Mouse (Mus musculus) heart, postnatal 25 days (tissue): ENCODE results near the gene Olfr943. TPM values are rescaled to one million over a fixed set of nuclear protein-coding genes. Genes with fewer than 3 reads are reported as not detected.

Experiments
- DNase-seq: peaks from one replicate; pipeline ENCODE4 v3.0.0; 2022; ENCODE audit warnings: low spot score
- intact Hi-C: fragments of 180-260 bp; cut with DNase I; formaldehyde crosslinking; loops from one replicate; pipeline ENCODE4 v1.15.1; 2025
- total RNA-seq, 2 experiments: library from RNA; stranded (reverse); gene quantifications; 2 replicates each; pipeline ENCODE4 v1.2.3; 2021

Olfr943 gene
- not detected for total RNA-seq

DNA sequence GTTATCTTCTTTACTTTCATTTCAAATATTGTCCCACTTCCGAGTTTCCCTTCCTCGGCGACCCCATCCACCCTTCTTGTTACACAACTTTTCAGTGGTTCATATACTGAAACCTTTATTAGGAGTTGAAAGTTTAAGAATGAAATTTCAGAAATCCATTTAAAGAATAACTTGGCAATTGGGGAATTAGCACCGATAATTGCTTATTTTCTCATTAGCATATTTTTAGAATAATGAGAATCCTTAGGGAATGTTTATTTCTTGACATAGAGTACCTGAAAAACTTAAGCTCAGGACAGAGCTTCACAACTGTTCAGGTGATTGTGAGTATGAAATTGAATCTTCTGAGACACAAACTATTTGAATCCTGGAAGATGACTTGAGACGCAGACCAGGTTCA lies at the start of gene Olfr943:
TSS of gene Olfr943 (plus strand) at position 301 of the 400 bp plus-strand sequence.
- intact Hi-C loops, result no loop called here
- no peak for DNase-seq

DNA sequence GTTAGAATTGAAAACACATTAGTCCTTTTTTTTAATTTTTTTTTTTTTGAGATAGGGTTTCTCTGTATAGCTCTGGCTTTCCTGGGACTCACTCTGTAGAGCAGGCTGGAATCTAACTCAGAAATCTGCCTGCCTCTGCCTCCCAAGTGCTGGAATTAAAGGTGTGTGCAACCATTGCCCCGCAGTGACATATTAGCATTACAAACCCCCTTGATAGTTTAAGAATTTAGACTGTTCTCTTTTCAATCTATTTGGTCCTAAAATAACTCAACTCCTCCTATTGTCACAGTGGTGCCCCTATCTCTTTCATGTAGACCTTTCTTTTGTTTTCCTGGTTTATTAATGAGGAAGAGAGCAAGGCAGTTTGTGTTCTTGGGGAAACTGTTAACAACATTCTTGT lies 38.8 kb upstream of the Olfr943 start:
- DNase-seq, result no peak
- intact Hi-C loops, result loop anchor here (5.0 kb wide), 1 partner anchor 75 kb away; the partner anchor contains the start of gene Olfr944

DNA sequence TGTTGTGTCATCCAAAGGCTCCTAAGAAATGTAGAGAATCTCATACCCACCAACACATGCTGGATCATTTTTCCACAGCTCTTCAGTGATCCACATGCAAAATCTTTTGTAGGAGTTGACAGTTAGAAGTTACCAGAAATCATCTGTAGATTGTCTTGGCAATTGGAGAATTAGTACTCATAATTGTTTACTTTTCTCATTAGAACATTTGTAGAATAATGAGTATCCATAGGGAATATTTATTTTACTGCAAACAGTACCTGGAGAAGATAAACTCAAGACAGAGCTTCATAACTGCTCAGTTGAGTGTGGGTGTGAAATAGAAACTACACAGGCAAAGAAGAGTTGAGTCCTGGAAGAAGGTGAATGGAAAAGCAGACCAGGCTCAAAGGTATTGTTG lies 38.3 kb upstream of the Olfr943 start, which contains the start of gene Olfr27:
TSS of gene Olfr27 (plus strand) at position 301 of the 400 bp plus-strand sequence.
- intact Hi-C loops, result loop anchor here (5.0 kb wide), 1 partner anchor 74 kb away; the partner anchor contains the start of gene Olfr944
- no peak for DNase-seq

DNA sequence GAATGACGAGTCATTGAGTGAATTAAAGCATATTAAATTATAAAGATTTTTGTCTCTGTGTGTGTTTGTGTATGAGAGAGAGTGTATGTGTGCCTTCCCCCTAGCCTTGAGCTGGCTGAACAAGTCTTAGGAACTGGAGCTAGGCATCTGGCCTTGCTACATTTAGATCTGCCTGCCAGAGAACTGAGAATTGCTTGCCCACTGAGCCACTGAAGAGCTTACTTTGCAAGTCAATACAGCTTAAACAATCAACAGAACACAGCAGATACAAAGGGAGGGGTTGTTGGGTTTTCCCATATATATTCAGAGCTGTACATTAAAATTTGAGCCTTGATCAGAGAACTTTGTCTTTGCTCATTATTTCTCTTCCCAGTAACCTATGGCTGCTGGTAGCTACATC lies 13.7 kb upstream of the Olfr943 start:
- intact Hi-C loops, result no loop called here
- no peak for DNase-seq

DNA sequence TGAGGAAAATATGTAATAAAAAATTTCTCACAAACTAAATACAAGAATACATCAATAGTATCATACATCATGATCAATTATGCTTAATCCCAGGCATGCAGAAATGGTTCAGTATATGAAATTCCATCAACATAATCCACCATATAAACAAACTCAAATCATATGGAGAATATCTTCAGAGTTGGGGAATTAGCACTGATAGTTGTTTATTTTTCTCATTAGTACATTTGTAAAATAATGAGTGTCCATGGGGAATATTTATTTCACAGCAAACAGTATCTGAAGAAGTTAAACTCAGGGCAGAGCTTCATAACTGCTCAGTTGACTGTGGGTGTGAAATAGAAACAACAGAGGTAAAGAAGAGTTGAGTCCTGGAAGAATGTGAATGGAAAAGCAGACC lies 35.5 kb downstream of the Olfr943 start, which contains the start of gene Olfr944:
TSS of gene Olfr944 (plus strand) at position 301 of the 400 bp plus-strand sequence.
- intact Hi-C loops, result loop anchor here (5.0 kb wide), 1 partner anchor 74 kb away; the partner anchor contains the start of gene Olfr27
- DNase-seq, result no peak

Other genes starting within 250 kb of the Olfr943 start
- gene Olfr930, start 236.5 kb upstream of the Olfr943 start, total RNA-seq, result not detected
- gene Olfr933, start 194.0 kb upstream of the Olfr943 start, total RNA-seq, result not detected
- gene Olfr934, start 178.0 kb upstream of the Olfr943 start, total RNA-seq, result not detected
- not detected for gene Olfr935, start 166.6 kb upstream of the Olfr943 start, total RNA-seq
- not detected for gene Olfr146, start 142.9 kb upstream of the Olfr943 start, total RNA-seq
- gene Olfr937, start 101.4 kb upstream of the Olfr943 start, total RNA-seq, result not detected
- not detected for gene Olfr938, start 87.4 kb upstream of the Olfr943 start, total RNA-seq
- not detected for gene Olfr27, start 38.2 kb upstream of the Olfr943 start, total RNA-seq
- not detected for gene Olfr944, start 35.6 kb downstream of the Olfr943 start, total RNA-seq
- not detected for gene Olfr1537, start 83.7 kb downstream of the Olfr943 start, total RNA-seq
- gene Olfr945, start 110.5 kb downstream of the Olfr943 start, total RNA-seq, result not detected
- not detected for gene Olfr948, start 159.7 kb downstream of the Olfr943 start, total RNA-seq
- gene Olfr951, start 221.1 kb downstream of the Olfr943 start, total RNA-seq, result not detected